Comparison of ENCODE assay signal across 26 mouse cellular contexts in the genomic region with DNA sequence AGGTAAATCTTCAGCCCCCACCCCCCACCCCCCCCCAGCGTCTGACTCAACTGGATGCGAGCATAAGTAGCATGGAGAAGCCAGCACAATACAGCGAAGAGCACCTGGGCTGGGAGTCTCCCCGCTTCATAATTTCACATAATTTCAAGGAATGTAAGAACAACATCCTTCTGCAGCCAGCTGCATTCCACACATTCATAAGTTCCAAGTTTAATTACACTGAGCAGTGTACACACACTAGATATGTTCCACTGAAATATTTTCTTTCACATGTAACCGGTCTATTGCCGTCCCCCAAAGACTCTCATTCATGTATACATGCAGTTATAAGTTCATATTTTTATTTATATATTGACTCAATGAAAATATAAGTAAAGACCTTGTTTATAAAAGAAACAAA.
"Had no signal": no experiment of that assay in that cellular context is flagged by ENCODE, and none has a peak within 500 bp of the region (broad histone marks: within the 10 kb centered on the region; RNA-seq: fewer than 3 reads in every experiment).

No protein-coding gene starts in this region.

- H3K36me3 ChIP-seq: heart, embryonic 10.5 days; heart, embryonic 12.5 days; hindbrain, embryonic 10.5 days; hindbrain, embryonic 12.5 days; intestine, embryonic 15.5 days; limb, embryonic 13.5 days; limb, embryonic 15.5 days; liver, embryonic 12.5 days had no signal

- DNase-seq: gastrocnemius, adult 2 months; gastrocnemius, postnatal 10 days; gastrocnemius, postnatal 25 days; heart, adult 18-20 months; heart, postnatal 10 days; heart, postnatal 4 days; kidney, adult 2 months; kidney, adult 9 months; kidney, postnatal 10 days; kidney, postnatal 25 days; kidney, postnatal 4 days; left cerebral cortex, postnatal 4 days had no signal

- H3K4me1 ChIP-seq: heart, embryonic 10.5 days; heart, embryonic 12.5 days; hindbrain, embryonic 10.5 days; hindbrain, embryonic 12.5 days; intestine, embryonic 15.5 days; limb, embryonic 13.5 days; limb, embryonic 15.5 days; liver, embryonic 12.5 days had no signal

- H3K9ac ChIP-seq: heart, embryonic 12.5 days; hindbrain, embryonic 12.5 days; hindbrain, embryonic 14.5 days; intestine, embryonic 15.5 days; limb, embryonic 13.5 days; limb, embryonic 15.5 days; liver, embryonic 12.5 days had no signal

- H3K9me3 ChIP-seq: heart, embryonic 10.5 days; heart, embryonic 12.5 days; hindbrain, embryonic 10.5 days; hindbrain, embryonic 12.5 days; intestine, embryonic 15.5 days; limb, embryonic 13.5 days; limb, embryonic 15.5 days; liver, embryonic 12.5 days had no signal

- H3K27me3 ChIP-seq: heart, embryonic 12.5 days; hindbrain, embryonic 12.5 days; intestine, embryonic 15.5 days; limb, embryonic 13.5 days; limb, embryonic 15.5 days; liver, embryonic 12.5 days had no signal

- H3K4me3 ChIP-seq: gastrocnemius, adult 2 months; heart, embryonic 10.5 days; heart, embryonic 12.5 days; hindbrain, embryonic 10.5 days; hindbrain, embryonic 12.5 days; intestine, embryonic 15.5 days; layer of hippocampus, adult 2 months; left cerebral cortex, adult 2 months; limb, embryonic 13.5 days; limb, embryonic 15.5 days; liver, embryonic 12.5 days had no signal

- H3K4me2 ChIP-seq: heart, embryonic 12.5 days; hindbrain, embryonic 12.5 days; hindbrain, embryonic 14.5 days; intestine, embryonic 15.5 days; limb, embryonic 13.5 days; limb, embryonic 15.5 days; liver, embryonic 12.5 days had no signal

- ATAC-seq: hindbrain, embryonic 16.5 days; inflammation-experienced regulatory T-cells, adult 6 months; intestine, embryonic 15.5 days; intestine, postnatal 0 days; liver, embryonic 12.5 days had no signal

- H3K27ac ChIP-seq: gastrocnemius, adult 2 months; heart, embryonic 10.5 days; hindbrain, embryonic 10.5 days; hindbrain, embryonic 12.5 days; hindbrain, embryonic 14.5 days; intestine, embryonic 15.5 days; layer of hippocampus, adult 2 months; left cerebral cortex, adult 2 months; limb, embryonic 13.5 days; limb, embryonic 15.5 days; liver, embryonic 12.5 days had no signal
